Mouse (Mus musculus): ENCODE results near the gene Shmt1.
"Not testable (repeated sequence)": the region's sequence is repeated elsewhere in the genome, so short reads cannot be mapped to it uniquely, and the experiment has no call there.

The Shmt1 gene

DNA sequence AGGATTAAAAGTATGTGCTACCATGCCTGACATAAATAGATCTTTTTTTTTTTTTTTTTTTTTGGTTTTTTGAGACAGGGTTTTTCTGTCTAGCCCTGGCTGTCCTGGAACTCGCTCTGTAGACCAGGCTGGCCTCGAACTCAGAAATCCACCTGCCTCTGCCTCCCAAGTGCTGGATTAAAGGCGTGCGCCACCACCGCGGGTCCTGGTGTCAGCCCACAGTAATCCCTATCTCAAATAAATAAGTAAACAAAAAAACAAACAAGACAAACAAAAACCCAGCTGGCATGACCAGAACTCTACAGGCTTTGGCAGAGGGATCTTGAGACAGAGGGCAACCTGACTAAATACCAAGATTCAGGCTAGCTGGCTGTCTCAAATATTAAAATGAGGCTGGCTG, at the start of gene Shmt1:
Gene Shmt1 (minus strand): TSS at position 101 of the 400 bp plus-strand sequence.
- in situ Hi-C loops (cut with MboI, MseI) = not testable (repeated sequence)

DNA sequence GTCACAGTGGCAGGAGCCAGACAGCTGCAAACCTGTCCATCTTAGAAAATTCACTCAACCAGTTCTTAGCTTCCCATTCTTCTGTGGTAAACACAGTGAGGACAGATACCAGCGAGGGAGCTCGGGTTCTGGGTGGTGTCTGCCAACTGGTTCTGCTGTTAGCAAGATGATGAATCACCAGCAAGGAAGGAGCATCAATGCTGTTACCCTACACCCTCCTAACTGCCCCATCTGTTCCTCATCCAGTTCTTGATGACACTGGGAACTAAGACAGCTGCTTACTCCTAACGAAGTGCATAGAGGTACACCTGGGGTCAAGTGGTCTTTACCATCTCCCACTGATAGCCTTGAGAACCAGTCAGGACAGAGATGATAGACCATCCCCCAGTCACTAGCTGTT, 45.1 kb upstream of the Shmt1 start:
- in situ Hi-C loops (cut with MboI, MseI) = no loop called here

DNA sequence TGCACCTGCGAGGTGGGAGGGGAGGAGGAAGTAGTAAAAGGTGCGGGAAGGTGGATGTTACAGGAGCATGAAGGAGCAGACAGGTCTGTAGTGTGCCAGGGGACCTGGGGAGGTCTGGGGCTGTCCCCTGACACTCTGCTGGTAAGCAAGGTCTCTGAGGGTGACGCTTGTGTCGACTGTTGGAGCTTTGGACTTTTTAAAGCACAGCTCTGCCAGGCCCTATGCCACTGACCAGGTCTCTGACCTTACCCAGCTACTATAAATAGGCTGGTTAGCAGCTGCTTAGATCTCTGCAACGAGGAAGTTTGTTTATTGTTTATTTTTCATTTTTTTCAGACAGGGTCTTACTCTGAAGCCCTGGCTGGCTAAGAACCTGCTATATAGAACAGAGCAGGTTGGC, 33.9 kb upstream of the Shmt1 start:
- in situ Hi-C loops (cut with MboI, MseI) = no loop called here

DNA sequence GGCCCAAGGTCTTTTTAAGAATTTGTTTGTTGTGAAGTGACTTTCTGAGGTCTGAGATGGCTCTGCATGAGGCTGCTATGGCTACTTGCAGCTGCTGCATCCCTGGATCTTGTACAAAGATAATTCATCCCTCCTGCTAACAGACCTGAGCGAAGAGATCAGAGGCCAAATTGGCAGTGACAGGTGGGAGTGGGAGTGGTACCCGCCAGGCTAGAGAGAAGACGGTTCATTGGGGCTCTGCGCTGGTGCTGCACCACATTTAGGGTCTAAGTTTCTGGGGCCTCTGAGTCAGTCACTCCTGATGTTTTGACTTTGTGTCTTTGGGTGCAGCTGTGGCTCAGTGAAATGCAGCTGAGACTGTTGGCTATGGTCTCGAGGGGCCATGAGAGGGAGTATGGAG, 31.9 kb upstream of the Shmt1 start:
- in situ Hi-C loops (cut with MboI, MseI) = no loop called here

DNA sequence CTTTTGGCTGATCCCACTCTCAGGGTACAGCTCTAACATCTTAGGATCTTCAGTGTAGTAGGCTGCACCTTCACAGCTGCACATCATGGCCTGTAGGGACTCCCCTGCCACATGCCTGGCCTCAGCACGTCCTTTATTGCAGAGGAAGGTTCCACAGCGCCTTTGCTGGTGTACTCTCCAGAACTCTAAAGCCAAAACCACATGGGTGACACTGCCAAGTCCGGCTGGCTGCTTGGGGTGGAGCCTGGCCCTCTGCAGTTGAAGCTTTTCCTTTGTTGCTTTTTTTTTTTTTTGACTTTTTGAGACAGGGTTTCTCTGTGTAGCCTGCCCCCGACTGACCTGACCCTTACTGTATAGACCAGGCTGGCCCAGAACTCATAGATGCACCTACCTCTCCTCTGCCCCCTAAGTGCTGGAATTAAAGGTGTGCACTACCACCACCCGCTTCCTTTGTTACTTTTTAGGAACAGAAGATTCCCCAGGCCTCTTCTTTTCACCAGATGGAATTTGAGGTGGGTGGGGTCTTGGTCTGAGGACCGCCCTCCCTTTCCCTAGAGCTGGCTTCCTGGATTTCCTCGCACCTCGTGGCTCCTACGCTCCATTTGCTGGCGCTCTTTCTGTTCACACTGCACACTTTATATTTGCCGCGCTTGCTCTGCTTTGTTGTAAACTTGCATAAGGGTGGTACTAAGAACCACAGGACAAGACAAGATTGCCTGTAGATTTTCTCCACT, 30.1 kb upstream of the Shmt1 start:
- in situ Hi-C loops (cut with MboI, MseI) = no loop called here

DNA sequence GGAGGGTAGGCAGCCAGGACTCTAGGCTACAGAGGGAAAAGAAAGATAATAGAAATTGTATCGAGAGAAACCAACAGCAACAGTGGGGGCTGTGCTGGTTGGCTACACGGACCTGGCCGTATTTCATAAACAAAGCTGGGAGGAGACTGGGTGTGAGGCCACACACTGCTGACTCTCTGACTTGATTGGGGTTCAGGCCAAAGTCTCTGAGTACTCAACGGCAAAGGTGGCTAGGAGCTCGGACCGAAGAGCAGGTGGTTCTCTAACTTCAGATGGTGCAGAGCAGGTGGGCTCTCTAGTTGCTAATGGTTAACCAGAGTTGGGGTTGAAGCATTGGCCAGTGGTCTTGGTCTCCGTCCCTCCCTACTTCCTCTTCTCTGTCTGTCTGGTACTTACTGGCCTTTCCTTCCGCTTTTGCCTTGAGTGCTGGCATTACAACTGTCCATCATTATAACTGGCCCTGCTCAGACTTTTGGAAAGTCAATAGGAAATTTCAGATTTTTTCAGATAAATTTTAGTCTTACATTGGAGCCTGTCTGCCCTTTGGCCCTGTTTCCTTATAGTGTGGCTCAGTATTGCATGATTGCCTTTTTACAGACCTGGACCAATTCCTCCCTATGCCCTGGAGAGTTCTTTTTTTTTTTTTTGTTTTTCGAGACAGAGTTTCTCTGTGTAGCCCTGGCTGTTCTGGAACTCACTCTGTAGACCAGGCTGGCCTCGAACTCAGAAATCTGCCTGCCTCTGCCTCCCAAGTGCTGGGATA, 26.3 kb upstream of the Shmt1 start:
- in situ Hi-C loops (cut with MboI, MseI) = no loop called here

DNA sequence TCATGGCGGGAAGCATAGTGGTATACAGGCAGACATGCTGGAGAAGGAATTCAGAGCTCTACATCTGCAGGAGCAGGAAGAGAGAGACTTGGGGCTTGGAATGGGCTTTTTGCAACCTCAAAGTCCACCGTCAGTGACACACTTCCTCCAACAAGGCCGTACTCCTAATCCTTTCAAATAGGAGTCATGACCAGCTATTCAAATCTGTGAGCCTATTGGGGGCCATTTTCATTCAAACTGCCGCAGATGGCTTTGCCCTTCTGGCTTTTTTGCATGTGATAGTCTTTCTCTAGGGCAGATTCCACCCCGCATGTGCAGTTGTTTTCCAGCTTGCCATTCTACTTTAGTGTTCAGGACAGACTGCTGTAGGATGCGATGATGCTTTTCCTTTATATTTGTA, 25.4 kb upstream of the Shmt1 start:
- in situ Hi-C loops (cut with MboI, MseI) = no loop called here

DNA sequence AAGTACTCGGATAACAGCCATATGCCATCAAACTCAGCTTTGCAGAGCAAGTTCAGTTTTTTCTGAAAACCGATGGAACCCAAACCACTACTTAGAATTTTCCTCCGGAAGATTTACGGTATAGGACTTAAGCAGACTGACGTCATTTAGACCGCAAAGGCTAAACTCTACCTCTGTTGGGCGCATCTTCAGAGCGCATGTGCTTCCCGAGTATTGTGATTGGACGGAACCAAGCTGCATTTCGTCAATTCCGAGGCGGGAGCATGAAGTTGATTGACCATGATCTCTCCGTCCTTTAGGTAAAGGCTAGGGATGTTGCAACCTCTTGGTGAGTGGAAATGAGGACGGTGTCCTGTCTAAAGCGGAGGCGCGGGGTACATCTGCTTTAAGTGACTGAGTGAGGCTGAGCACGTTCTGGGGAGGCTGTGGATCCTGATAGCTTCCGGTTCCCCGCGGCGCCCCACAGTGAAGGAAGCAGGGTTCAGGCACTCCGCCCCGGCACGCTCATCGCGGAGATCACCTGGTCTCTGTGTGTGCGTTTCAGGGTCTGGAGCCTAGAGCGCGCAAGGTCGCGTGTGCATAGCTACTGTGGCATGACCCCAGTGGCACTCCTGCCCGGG, 19.0 kb upstream of the Shmt1 start, which contains the start of gene Dhrs7b:
Gene Dhrs7b (plus strand): TSS at position 199 of the 620 bp plus-strand sequence.
- in situ Hi-C loops (cut with MboI, MseI) = no loop called here

DNA sequence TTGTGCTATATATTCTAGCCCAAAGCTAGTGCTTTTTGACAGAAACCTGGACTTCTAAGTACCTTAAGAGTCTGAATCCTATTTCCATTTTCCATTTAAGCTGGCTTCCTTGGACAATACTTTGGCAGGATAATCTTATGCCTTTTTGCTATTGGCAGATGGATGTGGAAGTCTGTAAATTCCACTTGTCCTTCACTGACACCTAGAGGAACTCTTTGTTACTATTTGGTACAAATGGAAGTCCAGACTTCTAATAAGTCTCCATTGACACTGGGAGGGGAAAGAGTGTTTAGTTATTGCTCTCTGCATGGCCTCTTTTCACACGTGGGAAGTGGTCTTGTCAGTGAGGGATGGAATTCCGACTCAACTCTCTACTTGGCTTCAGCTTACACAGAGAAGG, 17.4 kb upstream of the Shmt1 start:
- in situ Hi-C loops (cut with MboI, MseI) = no loop called here

DNA sequence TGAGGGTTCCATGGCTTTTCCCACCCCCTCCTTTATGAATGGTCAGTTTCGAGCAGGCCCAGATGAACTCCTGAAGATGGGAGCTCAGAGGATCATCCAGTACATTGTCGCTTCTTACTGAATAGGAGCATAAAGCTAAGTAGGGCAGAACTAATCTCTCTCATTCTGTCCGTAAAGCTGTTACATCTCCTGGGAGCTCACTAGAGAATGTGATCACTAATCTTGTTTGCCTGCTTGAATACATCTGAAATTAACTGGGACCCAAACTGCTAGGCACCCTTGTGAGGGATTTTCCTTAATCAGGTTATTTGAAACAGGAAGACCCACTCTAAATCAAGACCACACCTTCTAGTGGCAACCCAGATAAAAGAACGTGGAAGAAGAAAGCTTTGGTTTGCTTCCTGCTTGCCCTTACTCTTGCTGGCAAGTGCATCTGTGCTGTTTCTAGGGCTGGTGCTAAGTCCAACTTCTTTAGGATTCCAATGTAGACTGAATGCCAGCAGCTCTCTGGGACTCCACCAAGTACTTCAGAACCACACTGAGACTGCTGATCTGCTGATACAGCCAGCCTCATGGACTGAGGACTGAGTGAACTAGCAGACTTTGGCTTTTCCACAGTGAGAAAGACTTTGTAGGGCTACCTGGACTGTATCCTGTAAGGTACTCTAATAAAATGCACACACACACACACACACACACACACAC, 15.9 kb upstream of the Shmt1 start:
- in situ Hi-C loops (cut with MboI, MseI) = no loop called here

DNA sequence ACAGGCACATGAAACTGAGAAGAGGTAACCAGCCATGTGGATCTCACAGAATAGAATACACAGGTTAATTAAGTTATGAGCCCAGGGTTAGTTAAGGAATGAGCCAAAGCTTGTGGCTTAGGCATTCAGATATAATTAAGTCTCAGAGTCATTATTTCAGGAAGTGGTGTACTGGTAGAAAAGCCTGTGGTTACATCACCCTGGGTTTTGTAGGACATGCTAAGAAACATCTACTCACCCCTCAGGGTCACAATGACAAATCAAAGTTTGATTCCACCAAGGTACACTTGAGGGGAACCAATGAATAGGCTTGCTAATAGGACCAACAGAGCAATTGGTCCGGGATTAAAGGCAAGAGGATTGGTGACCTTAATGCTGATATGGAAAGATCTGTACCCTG, 15.2 kb upstream of the Shmt1 start:
- in situ Hi-C loops (cut with MboI, MseI) = no loop called here

DNA sequence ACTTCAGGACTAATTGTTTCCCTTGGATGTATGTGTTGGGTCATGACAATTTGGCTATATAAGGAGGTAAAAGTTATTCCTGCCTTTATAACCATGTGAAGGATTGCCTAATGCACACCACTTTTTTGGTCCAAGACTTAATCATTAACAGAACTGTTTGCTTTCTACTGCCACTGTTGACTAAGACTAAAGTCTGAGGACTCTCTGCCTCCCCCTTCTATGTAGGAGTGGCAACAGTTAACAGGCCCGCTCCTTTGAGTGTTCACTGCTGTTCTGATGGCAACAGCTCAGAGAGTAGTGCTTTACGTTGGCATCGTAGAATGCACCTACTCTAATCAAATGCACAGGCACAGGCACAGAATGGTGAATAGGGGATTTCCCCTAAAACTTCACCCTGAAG, 13.7 kb upstream of the Shmt1 start:
- in situ Hi-C loops (cut with MboI, MseI) = no loop called here

DNA sequence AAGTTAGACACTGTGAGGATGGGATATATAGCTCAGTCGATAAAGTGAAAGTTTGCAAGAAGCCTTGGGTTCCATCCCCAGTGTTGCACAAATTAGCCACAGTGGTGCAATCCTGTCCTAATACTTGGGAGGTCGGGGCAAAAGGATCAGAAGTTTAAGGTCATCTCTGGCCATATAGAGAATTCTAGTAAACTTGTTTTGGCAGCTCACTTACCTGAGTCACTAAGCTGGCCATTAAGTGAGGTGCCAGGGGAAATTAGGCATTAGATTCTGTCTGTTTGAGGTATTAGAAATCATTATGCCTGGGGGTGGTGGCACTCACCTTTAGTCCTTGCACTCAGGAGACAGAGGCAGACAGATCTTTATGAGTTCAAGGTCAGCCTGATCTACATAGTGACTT, 12.3 kb upstream of the Shmt1 start:
- in situ Hi-C loops (cut with MboI, MseI) = no loop called here

DNA sequence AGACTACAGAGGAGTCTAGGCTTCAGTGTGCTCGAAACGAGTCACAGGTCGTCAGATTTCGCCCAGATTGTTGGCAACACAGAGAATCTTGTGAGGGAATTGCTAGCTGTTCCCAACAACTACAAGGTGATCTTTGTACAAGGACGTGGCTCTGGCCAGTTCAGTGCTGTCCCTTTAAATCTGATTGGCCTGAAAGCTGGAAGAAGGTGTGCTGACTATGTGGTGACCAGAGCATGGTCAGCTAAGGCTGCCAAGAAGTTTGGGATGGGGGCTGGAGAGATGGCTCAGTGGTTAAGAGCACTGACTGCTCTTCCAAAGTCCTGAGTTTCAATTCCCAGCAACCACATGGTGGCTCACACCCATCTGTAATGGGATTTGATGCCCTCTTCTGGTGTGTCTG, 4.9 kb upstream of the Shmt1 start:
- in situ Hi-C loops (cut with MboI, MseI) = no loop called here

DNA sequence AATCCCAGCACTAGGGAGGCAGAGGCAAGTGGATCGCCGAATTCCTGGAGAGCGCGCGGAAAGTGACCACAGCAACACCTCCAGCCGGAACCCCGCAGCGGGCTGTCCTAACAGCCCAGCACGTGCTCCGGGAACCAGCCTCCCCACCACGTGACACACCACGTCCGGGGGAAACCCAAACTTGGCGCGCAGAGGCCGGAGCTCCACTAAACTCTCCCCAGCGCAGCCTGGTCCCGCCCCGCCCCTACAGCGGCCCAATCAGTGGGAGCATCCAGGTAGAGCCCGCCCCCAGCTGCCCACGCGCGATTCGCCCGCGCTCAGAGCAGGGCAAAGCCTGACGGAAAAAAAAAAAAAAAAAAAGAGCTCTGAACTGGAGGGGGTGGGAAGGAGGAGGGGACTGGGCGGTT, 461 bp downstream of the Shmt1 start:
- in situ Hi-C loops (cut with MboI, MseI) = no loop called here

DNA sequence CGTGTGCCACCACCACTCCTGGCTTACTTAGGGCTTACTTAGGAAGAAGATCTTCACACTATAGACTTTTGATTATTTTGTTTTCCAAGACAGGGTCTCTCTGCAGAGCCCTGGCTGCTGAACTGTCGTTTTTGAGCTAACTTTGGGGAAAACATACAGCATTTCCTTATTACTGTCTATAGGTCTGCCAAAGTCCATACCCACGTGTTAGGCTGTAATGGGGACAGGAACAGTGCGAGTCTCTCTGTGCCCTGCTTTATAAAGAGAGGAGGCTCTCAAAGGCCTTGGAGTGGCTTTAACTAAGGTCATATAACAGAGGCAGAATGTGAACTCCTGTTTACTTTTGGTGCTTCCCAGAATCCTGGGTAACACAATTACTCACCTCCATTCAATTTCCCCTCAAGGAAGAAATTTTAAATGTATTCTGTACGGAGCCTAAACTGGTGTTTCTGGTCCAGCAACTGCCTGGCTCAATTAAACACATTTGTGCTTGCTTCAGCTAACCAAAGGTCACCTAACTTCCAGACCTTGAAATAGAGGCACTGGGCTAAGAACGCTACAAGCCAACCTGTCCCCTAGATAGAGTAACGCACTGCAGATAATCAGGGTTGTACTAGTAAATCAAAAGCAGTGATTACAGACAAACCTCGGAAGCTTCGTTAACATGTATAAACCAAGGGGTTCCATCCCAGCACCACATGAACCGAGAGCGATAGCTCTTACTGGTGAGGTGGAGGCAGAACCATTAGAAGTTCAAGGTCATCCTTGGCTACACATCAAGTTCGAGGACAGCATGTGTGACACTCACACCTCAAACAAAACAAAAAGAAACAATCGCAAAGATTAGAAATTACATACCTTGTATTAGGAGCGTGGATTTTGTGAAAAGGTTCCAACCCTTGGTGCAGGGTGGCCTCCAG, 1.2 kb downstream of the Shmt1 start:
- in situ Hi-C loops (cut with MboI, MseI) = no loop called here

DNA sequence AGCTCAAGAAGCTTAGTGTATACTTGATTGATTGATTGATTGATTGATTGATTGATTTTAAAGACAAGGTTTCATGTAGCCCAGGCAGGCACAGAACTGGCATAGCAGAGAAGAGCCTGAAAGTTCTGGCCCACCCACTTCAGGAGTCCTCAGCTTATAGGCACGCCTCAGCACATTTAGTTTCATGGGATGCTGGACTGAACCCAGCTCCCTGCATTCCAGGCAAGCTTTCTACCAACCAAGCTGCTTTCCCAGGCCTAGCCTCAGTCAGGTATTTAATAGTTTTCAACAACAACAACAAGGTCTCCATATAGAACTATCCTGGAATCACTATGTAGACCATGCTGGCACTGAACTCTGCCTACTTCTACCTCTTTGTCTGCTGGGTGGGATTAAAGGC, 2.0 kb downstream of the Shmt1 start:
- in situ Hi-C loops (cut with MboI, MseI) = no loop called here

DNA sequence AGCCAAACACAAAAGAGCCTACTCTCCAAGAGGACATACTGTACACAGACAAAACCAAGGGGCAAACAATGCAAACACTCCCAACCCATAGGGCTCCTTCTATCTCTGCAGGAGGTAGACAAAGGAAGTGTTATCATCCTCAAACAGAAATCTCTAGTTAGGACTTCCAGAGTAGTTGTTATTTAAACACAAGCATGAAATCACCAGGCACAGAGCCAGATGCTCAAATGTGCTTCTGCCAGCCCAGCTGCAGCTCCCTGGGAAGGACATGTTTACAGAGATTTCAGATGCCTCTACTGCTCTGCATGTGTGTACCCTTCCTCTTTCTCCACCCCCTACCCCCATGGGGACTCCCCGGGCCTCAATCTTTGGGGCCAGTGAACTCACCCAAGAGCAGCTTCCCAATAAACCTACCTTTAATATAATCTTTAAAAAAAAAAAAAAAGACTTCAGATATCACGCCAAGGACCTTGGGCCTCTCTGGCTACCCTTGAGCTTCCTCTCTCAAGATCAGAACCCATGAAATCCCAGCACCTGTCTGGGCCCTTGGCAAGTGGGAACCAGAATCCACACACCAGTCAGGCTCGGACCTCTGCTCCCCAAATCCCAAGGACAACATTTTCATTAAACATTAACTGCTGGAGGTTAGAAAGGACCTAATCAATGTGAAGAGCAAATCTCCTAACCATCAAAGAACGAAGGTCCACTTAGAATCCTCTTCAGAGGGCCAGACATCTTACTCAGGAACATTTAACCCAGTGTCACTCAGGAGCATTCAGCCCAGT, 3.0 kb downstream of the Shmt1 start:
- in situ Hi-C loops (cut with MboI, MseI) = no loop called here

DNA sequence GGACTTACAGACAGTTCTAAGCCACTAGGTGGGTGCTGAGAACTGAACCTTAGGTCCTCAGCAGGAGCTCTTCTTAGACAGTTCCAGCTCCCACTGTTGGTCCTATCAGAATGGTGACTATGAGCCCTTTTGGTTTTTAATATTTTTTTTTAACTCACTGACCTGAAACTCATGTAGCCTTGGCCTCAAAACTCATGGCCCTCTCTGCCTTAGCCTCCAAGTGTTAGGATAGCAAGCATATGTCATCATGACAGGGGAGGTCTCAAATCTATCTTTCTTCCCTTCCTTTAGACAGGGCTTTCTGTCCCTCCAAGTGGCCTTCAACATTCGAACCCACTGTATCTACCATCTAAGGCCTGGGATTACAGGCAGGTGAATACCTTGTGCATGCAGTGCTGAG, 10.6 kb downstream of the Shmt1 start:
- in situ Hi-C loops (cut with MboI, MseI) = no loop called here

DNA sequence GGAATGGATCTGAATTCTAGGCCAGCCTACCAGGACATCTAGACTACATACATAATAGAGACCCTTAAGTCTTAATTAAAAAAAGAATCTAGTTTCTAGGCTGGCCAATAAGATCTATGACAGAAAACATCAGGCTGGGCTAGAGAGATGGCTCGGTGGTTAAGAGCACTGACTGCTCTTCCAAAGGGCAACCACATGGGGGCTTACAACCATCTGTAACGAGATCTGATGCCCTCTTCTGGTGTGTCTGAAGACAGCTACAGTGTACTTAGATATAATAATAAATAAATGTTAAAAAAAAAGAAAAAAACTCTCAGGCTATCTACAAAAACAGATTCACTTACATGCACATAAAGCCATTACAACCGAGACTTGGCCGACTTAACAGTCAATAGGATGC, 11.5 kb downstream of the Shmt1 start:
- in situ Hi-C loops (cut with MboI, MseI) = no loop called here

All from regulatory T cell (primary cell).